Mouse (Mus musculus) thymus, adult 2 months (tissue): ENCODE measurements at regions not wholly inside any gene's neighbourhood (a gene's known extent, or its start where the extent isn't known, plus 50 kb on each side); places are given as distances from the start of the nearest gene placed in this dataset.

Experiments
- DNase-seq: peaks from one replicate; pipeline ENCODE4 v3.0.0; 2021
- H3K27ac ChIP-seq: fragments of 200-500 bp; 2 replicates; pipeline ENCODE4 v1.5.1; 2012; ENCODE audit warnings: low read length, control low read depth; ENCODE audit not compliant: control insufficient read depth, insufficient read depth
- H3K27me3 ChIP-seq: fragments of 200-500 bp; 2 replicates; pipeline ENCODE4 v1.6.1; 2012; ENCODE audit warnings: mild to moderate bottlenecking, low read length, moderate library complexity, mixed read lengths; ENCODE audit not compliant: control insufficient read depth, insufficient read depth
- H3K36me3 ChIP-seq: fragments of 200-500 bp; 2 replicates; pipeline ENCODE4 v1.6.1; 2012; ENCODE audit warnings: mild to moderate bottlenecking, low read length, moderate library complexity; ENCODE audit not compliant: control insufficient read depth, insufficient read depth
- H3K4me1 ChIP-seq: fragments of 200-500 bp; replicated peaks from 2 replicates; pipeline ENCODE4 v1.6.1; 2012; ENCODE audit warnings: low read length; ENCODE audit not compliant: control insufficient read depth, insufficient read depth
- H3K4me3 ChIP-seq: fragments of 200-500 bp; 2 replicates; pipeline ENCODE4 v1.5.1; 2012; ENCODE audit warnings: mild to moderate bottlenecking, low read length, control low read depth, moderate library complexity; ENCODE audit not compliant: control insufficient read depth, insufficient read depth
- CTCF ChIP-seq: fragments of 200-500 bp; IDR thresholded peaks from 2 replicates; pipeline ENCODE4 v1.5.1; 2012; ENCODE audit warnings: mild to moderate bottlenecking, control low read depth, low read length, moderate library complexity, borderline replicate concordance; ENCODE audit not compliant: control insufficient read depth, poor library complexity, insufficient read depth; ENCODE audit errors: extremely low read depth
- POLR2A ChIP-seq: fragments of 200-500 bp; IDR thresholded peaks from 2 replicates; pipeline ENCODE4 v1.6.1; 2012; ENCODE audit warnings: mild to moderate bottlenecking, low read length, control low read depth, moderate library complexity; ENCODE audit not compliant: control insufficient read depth, poor library complexity, insufficient read depth; ENCODE audit errors: extremely low read depth
- WGBS: fragments of 180-500 bp; shearing (Covaris S2); methylation state at CpG from one replicate; pipeline ENCODE4 v1.1.7; 2018; 5-methylcytosine and 5-hydroxymethylcytosine counted together

GRCm38 (mm10) chr10:16589399-16589798 lies 1133.6 kb upstream of the Cited2 start:
- Histone ChIP-seq H3K4me1 (no peaks in the 10 kb centered on the region), H3K27ac (no peak overlapping the region), H3K36me3 (no peaks in the 10 kb centered on the region), H3K4me3 (no peak overlapping the region), H3K27me3 (no peaks in the 10 kb centered on the region)
- DNase-seq, result no peak
- WGBS, result 92% methylated on average over 3 of the region's 3 CpGs
- TF ChIP-seq POLR2A, result no peak
- no peak for TF ChIP-seq CTCF

- Histone ChIP-seq H3K27me3 (no peaks in the 10 kb centered on the region), H3K36me3 (no peaks in the 10 kb centered on the region), H3K4me1 (no peaks in the 10 kb centered on the region), H3K4me3 (no peak overlapping the region), H3K27ac (no peak overlapping the region)
- DNase-seq, result no peak
- TF ChIP-seq POLR2A (no peak), CTCF (no peak)
- 63% methylated on average over 4 of the region's 4 CpGs for WGBS
Measured at GRCm38 (mm10) chr10:16592870-16593269, 1130.1 kb upstream of the Cited2 start.

- no peak for DNase-seq
- no peaks in the 10 kb centered on the region for H3K36me3 ChIP-seq
- no peaks in the 10 kb centered on the region for H3K27me3 ChIP-seq
- no peak overlapping the region for H3K4me3 ChIP-seq
- no peaks in the 10 kb centered on the region for H3K4me1 ChIP-seq
- TF ChIP-seq POLR2A, result no peak
- TF ChIP-seq CTCF, result no peak
- 93% methylated on average over 1 of the region's 1 CpGs for WGBS
- H3K27ac ChIP-seq, result no peak overlapping the region
Measured at GRCm38 (mm10) chr10:16600041-16600440, 1123.0 kb upstream of the Cited2 start.

DNA sequence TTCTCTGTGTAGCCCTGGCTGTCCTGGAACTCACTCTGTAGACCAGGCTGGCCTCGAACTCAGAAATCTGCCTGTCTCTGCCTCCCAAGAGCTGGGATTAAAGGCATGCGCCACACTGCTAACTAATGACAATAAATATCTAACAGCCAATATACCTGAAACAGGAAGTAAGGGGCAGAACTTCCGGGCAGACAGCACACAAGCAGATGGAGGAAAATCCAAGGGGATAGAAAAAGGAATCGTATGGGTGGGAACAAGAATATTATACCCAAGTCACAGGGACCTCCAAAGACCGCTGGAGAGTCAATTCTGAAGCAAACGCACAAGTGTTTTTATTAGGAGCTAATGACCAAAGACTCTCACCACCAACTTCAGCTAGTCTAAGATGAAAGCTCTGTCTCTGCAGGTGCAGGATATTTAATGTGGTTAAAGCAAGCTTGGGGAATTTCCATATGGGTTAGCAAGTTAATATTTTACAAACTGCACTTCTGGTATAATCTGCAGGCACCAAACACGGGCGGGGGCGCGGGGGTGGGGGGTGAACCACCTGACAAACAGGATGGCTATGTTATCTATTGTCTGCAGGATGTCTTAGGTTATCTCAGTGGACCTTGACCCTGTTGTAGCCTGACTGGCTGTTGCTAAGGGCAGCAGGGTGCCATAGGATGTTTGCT lies 1122.3 kb upstream of the Cited2 start:
- no peak for TF ChIP-seq POLR2A
- TF ChIP-seq CTCF, result no peak
- Histone ChIP-seq H3K27me3 (no peaks in the 10 kb centered on the region), H3K4me1 (no peaks in the 10 kb centered on the region), H3K4me3 (no peak overlapping the region), H3K36me3 (no peaks in the 10 kb centered on the region), H3K27ac (no peak overlapping the region)
- WGBS, result 73% methylated on average over 10 of the region's 10 CpGs
- no peak for DNase-seq

DNA sequence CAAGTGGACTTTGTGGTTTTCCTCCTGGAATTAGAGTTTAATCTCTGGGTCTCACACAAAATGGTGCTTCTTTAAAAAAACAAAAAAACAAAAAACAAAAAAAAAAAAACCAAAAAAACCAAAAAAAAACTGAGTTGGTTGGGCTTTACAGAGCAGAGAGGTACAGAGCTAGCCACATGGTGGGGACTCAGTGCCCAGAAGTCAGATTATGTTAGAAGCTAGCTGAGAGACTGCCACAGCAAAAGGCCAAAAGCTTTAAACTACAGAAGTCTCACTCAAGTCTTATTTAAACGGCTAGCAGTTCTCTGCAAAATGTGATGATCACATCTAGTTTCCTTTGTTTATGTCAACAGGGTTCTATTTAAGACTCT lies 1121.8 kb upstream of the Cited2 start:
- H3K4me1 ChIP-seq, result no peaks in the 10 kb centered on the region
- H3K27ac ChIP-seq, result no peak overlapping the region
- WGBS, result 76% methylated on average over 1 of the region's 1 CpGs
- no peak for DNase-seq
- no peaks in the 10 kb centered on the region for H3K36me3 ChIP-seq
- H3K27me3 ChIP-seq, result no peaks in the 10 kb centered on the region
- no peak overlapping the region for H3K4me3 ChIP-seq
- TF ChIP-seq CTCF, result no peak
- TF ChIP-seq POLR2A, result no peak

- no peak overlapping the region for H3K4me3 ChIP-seq
- TF ChIP-seq POLR2A, result no peak
- H3K27ac ChIP-seq, result no peak overlapping the region
- H3K4me1 ChIP-seq, result no peaks in the 10 kb centered on the region
- H3K27me3 ChIP-seq, result no peaks in the 10 kb centered on the region
- 98% methylated on average over 3 of the region's 3 CpGs for WGBS
- no peaks in the 10 kb centered on the region for H3K36me3 ChIP-seq
- no peak for DNase-seq
Measured at GRCm38 (mm10) chr10:16608339-16608738, 1114.7 kb upstream of the Cited2 start.

GRCm38 (mm10) chr10:16618752-16619151 lies 1104.3 kb upstream of the Cited2 start:
- WGBS, result 90% methylated on average over 2 of the region's 2 CpGs
- no peaks in the 10 kb centered on the region for H3K36me3 ChIP-seq
- H3K27ac ChIP-seq, result no peak overlapping the region
- DNase-seq, result no peak
- H3K27me3 ChIP-seq, result no peaks in the 10 kb centered on the region
- no peaks in the 10 kb centered on the region for H3K4me1 ChIP-seq
- no peak for TF ChIP-seq CTCF
- TF ChIP-seq POLR2A, result no peak
- no peak overlapping the region for H3K4me3 ChIP-seq
